Mouse (Mus musculus): ENCODE measurements around the gene Prkch.

GRCm38 (mm10) chr12:73685875-73686274 lies 101.3 kb downstream of the Prkch start:
- TF ChIP-seq CTCF (IDR thresholded peaks at IDR 0.05; ENCODE audit: extremely low read depth, insufficient read depth, insufficient read length, insufficient replicate concordance) (no peak), POLR2A (IDR thresholded peaks at IDR 0.05; ENCODE audit: low read depth, low read length) (no peak)

Data from spleen, adult 2 months (tissue).